ENCODE assay signal across 19 mouse cellular contexts in genomic region chr11:95567366-95567765, GRCm38 (mm10). TPM values are rescaled to one million over a fixed set of nuclear protein-coding genes. Genes with fewer than 3 reads are reported as not detected.
DNase-seq lines count a peak whose midpoint lies in the region; ATAC-seq and TF ChIP-seq lines count a peak whose summit lies in the region.
"Had no signal": no experiment of that assay in that cellular context is flagged by ENCODE, and none has a peak within 500 bp of the region (broad histone marks: within the 10 kb centered on the region; RNA-seq: fewer than 3 reads in every experiment).

No protein-coding gene starts in this region.

- peaks cover 63% of the 10 kb centered on the region for H3K4me1 ChIP-seq in forebrain, embryonic 10.5 days
- H3K4me1 ChIP-seq in forebrain, postnatal 0 days (ENCODE audit: insufficient read depth), result no peaks in the 10 kb centered on the region
- peaks cover 15% of the 10 kb centered on the region for H3K4me1 ChIP-seq in neural tube, embryonic 15.5 days
- peaks cover 61% of the 10 kb centered on the region for H3K4me1 ChIP-seq in limb, embryonic 11.5 days (ENCODE audit: control insufficient read depth, insufficient read depth, low read length)
- H3K4me1 ChIP-seq in hindbrain, postnatal 0 days (ENCODE audit: insufficient read depth, low read length), result 0 out of 2 replicates have a peak, but pooled peaks cover 3% of the 10 kb centered on the region
- H3K4me1 ChIP-seq: liver, embryonic 15.5 days had no signal

- TF ChIP-seq CTCF in forebrain, postnatal 0 days (IDR thresholded peaks at IDR 0.05; ENCODE audit: low read depth), result no peak
- TF ChIP-seq CTCF in hindbrain, postnatal 0 days (IDR thresholded peaks at IDR 0.05; ENCODE audit: low read depth), result no peak

- H3K4me3 ChIP-seq in forebrain, embryonic 10.5 days, result no peak overlapping the region
- H3K4me3 ChIP-seq in forebrain, postnatal 0 days (ENCODE audit: low read depth, low read length), result no peak overlapping the region
- no peak overlapping the region for H3K4me3 ChIP-seq in neural tube, embryonic 15.5 days (replicated peaks)
- H3K4me3 ChIP-seq in limb, embryonic 11.5 days (ENCODE audit: low read depth, low read length), result no peak overlapping the region
- no peak overlapping the region for H3K4me3 ChIP-seq in hindbrain, postnatal 0 days (ENCODE audit: low read length)
- H3K4me3 ChIP-seq: erythroblast, embryonic 14.5 days; forebrain, embryonic 15.5 days; hindbrain, embryonic 13.5 days; liver, embryonic 15.5 days had no signal

- WGBS in forebrain, embryonic 10.5 days, result 69% methylated on average over 6 of the region's 6 CpGs
- 68% methylated on average over 6 of the region's 6 CpGs for WGBS in forebrain, postnatal 0 days
- WGBS in neural tube, embryonic 15.5 days, result 54% methylated on average over 6 of the region's 6 CpGs
- 50% methylated on average over 6 of the region's 6 CpGs for WGBS in limb, embryonic 11.5 days
- 73% methylated on average over 6 of the region's 6 CpGs for WGBS in hindbrain, postnatal 0 days

- no peak for DNase-seq in forebrain, embryonic 10.5 days (ENCODE audit: extremely low spot score, low spot score)
- DNase-seq in forebrain, postnatal 0 days, result no peak
- DNase-seq in neural tube, embryonic 10.5 days (ENCODE audit: extremely low spot score, low spot score), result peak; percentile 33
- peak; percentile 36 for DNase-seq in limb, embryonic 11.5 days (ENCODE audit: low spot score)
- DNase-seq in layer of hippocampus, adult 11-12 months (ENCODE audit: low spot score), result no peak
- DNase-seq in B cell, adult 2 months, result no peak
- DNase-seq in hindbrain, postnatal 0 days (ENCODE audit: low spot score), result no peak
- DNase-seq: adrenal gland, postnatal 25 days; cerebellum, adult 18-20 months; kidney, adult 8-10 months; left cerebral cortex, postnatal 4 days; lung, postnatal 10 days had no signal

- ATAC-seq in forebrain, postnatal 0 days, result no peak
- no peak for ATAC-seq in neural tube, embryonic 15.5 days (ENCODE audit: low FRiP score)
- no peak for ATAC-seq in limb, embryonic 11.5 days (ENCODE audit: insufficient number of reproducible peaks, low FRiP score, low TSS enrichment, low read depth)
- ATAC-seq in hindbrain, postnatal 0 days, result no peak
- ATAC-seq: forebrain, embryonic 15.5 days; midbrain, embryonic 16.5 days had no signal

- peaks cover 6% of the 10 kb centered on the region; the same call in 1 of the 2 replicates for H3K9me3 ChIP-seq in forebrain, embryonic 10.5 days
- H3K9me3 ChIP-seq in forebrain, postnatal 0 days (ENCODE audit: low read length), result no peaks in the 10 kb centered on the region
- no peaks in the 10 kb centered on the region for H3K9me3 ChIP-seq in neural tube, embryonic 15.5 days (replicated peaks)
- no peaks in the 10 kb centered on the region for H3K9me3 ChIP-seq in limb, embryonic 11.5 days (ENCODE audit: control insufficient read depth, low read length)
- H3K9me3 ChIP-seq in hindbrain, postnatal 0 days (ENCODE audit: low read length), result no peaks in the 10 kb centered on the region
- H3K9me3 ChIP-seq: forebrain, embryonic 15.5 days; hindbrain, embryonic 13.5 days; liver, embryonic 15.5 days had no signal

- H3K27me3 ChIP-seq in forebrain, embryonic 10.5 days (ENCODE audit: poor library complexity, severe bottlenecking), result peaks cover 44% of the 10 kb centered on the region
- H3K27me3 ChIP-seq in forebrain, postnatal 0 days (ENCODE audit: insufficient read depth, low read length), result no peaks in the 10 kb centered on the region
- no peaks in the 10 kb centered on the region for H3K27me3 ChIP-seq in neural tube, embryonic 15.5 days (replicated peaks)
- no peaks in the 10 kb centered on the region for H3K27me3 ChIP-seq in limb, embryonic 11.5 days (ENCODE audit: control insufficient read depth, insufficient read depth, low read length)
- no peaks in the 10 kb centered on the region for H3K27me3 ChIP-seq in hindbrain, postnatal 0 days (ENCODE audit: insufficient read depth, low read length)
- H3K27me3 ChIP-seq: forebrain, embryonic 15.5 days; hindbrain, embryonic 13.5 days had no signal

- no peak overlapping the region for H3K4me2 ChIP-seq in forebrain, postnatal 0 days (ENCODE audit: low read depth)
- H3K4me2 ChIP-seq in neural tube, embryonic 15.5 days, result no peak overlapping the region
- no peak overlapping the region for H3K4me2 ChIP-seq in limb, embryonic 11.5 days (ENCODE audit: low read depth, severe bottlenecking)
- no peak overlapping the region for H3K4me2 ChIP-seq in hindbrain, postnatal 0 days (ENCODE audit: low read depth, low read length)
- H3K4me2 ChIP-seq: forebrain, embryonic 15.5 days; hindbrain, embryonic 13.5 days; liver, embryonic 15.5 days had no signal

- no peaks in the 10 kb centered on the region for H3K36me3 ChIP-seq in forebrain, embryonic 10.5 days (replicated peaks)
- no peaks in the 10 kb centered on the region for H3K36me3 ChIP-seq in forebrain, postnatal 0 days (ENCODE audit: insufficient read depth)
- no peaks in the 10 kb centered on the region for H3K36me3 ChIP-seq in neural tube, embryonic 15.5 days
- no peaks in the 10 kb centered on the region for H3K36me3 ChIP-seq in limb, embryonic 11.5 days (ENCODE audit: control insufficient read depth, insufficient read depth, low read length)
- no peaks in the 10 kb centered on the region for H3K36me3 ChIP-seq in hindbrain, postnatal 0 days (ENCODE audit: insufficient read depth, low read length)
- H3K36me3 ChIP-seq: forebrain, embryonic 15.5 days; liver, embryonic 15.5 days had no signal

- H3K27ac ChIP-seq in forebrain, embryonic 10.5 days, result peak overlapping the region; percentile 60; the same call in 1 of the 2 replicates
- no peak overlapping the region for H3K27ac ChIP-seq in forebrain, postnatal 0 days (ENCODE audit: low read depth, low read length)
- no peak overlapping the region for H3K27ac ChIP-seq in neural tube, embryonic 15.5 days (replicated peaks)
- H3K27ac ChIP-seq in limb, embryonic 11.5 days (replicated peaks; ENCODE audit: low read depth, low read length), result peak overlapping the region; percentile 37
- H3K27ac ChIP-seq in hindbrain, postnatal 0 days, result no peak overlapping the region
- H3K27ac ChIP-seq: forebrain, embryonic 15.5 days; hindbrain, embryonic 13.5 days; liver, embryonic 15.5 days had no signal

- H3K9ac ChIP-seq in forebrain, postnatal 0 days, result no peak overlapping the region
- no peak overlapping the region for H3K9ac ChIP-seq in neural tube, embryonic 15.5 days (replicated peaks)
- no peak overlapping the region for H3K9ac ChIP-seq in limb, embryonic 11.5 days (ENCODE audit: low read length)
- no peak overlapping the region for H3K9ac ChIP-seq in hindbrain, postnatal 0 days (replicated peaks; ENCODE audit: low read length)
- H3K9ac ChIP-seq: forebrain, embryonic 15.5 days; hindbrain, embryonic 13.5 days; liver, embryonic 15.5 days had no signal

RNA-seq across cellular contexts. Expression of gene Ngfr, which starts 20.2 kb away (rescaled TPM):
- polyA plus RNA-seq in forebrain, embryonic 10.5 days (2016; fragmentation: Nextera tagmentation; extraction: Ambion mirVana), result 12.3 and 14.6 TPM in 2 replicates
- 5.8 and 8.2 TPM in 2 replicates for total RNA-seq in forebrain, postnatal 0 days (2014; rRNA removed)
- 4.5 and 6.0 TPM in 2 replicates for polyA plus RNA-seq in forebrain, postnatal 0 days (2015; fragmentation: Nextera tagmentation; extraction: Ambion mirVana)
- 69.1 and 69.3 TPM in 2 replicates for polyA plus RNA-seq in neural tube, embryonic 15.5 days (2015; fragmentation: Nextera tagmentation; extraction: Ambion mirVana)
- polyA plus RNA-seq in limb, embryonic 11.5 days (2014; fragmentation: Nextera tagmentation; extraction: Ambion mirVana), result 12.4 and 13.4 TPM in 2 replicates
- total RNA-seq in hindbrain, postnatal 0 days (2014; rRNA removed), result 53.2 and 66.9 TPM in 2 replicates
- polyA plus RNA-seq in hindbrain, postnatal 0 days (2015; fragmentation: Nextera tagmentation; extraction: Ambion mirVana), result 25.4 and 31.0 TPM in 2 replicates
- total RNA-seq: megakaryocyte-erythroid progenitor cell, adult 5-6 weeks had no signal

RNA-seq across cellular contexts. Expression of gene Nxph3, which starts 53.0 kb away (rescaled TPM):
- 0.31 and 0.36 TPM in 2 replicates for polyA plus RNA-seq in forebrain, embryonic 10.5 days (2016; fragmentation: Nextera tagmentation; extraction: Ambion mirVana)
- 35.7 and 45.8 TPM in 2 replicates for total RNA-seq in forebrain, postnatal 0 days (2014; rRNA removed)
- polyA plus RNA-seq in forebrain, postnatal 0 days (2015; fragmentation: Nextera tagmentation; extraction: Ambion mirVana), result 9.5 and 12.9 TPM in 2 replicates
- polyA plus RNA-seq in neural tube, embryonic 15.5 days (2015; fragmentation: Nextera tagmentation; extraction: Ambion mirVana), result 1.8 and 2.0 TPM in 2 replicates
- 0.37 and 1.5 TPM in 2 replicates for polyA plus RNA-seq in limb, embryonic 11.5 days (2014; fragmentation: Nextera tagmentation; extraction: Ambion mirVana)
- 21.4 and 23.6 TPM in 2 replicates for total RNA-seq in hindbrain, postnatal 0 days (2014; rRNA removed)
- 3.7 and 4.1 TPM in 2 replicates for polyA plus RNA-seq in hindbrain, postnatal 0 days (2015; fragmentation: Nextera tagmentation; extraction: Ambion mirVana)
- total RNA-seq: megakaryocyte-erythroid progenitor cell, adult 5-6 weeks had no signal
- polyA plus RNA-seq: erythroblast, embryonic 14.5 days had no signal

Comparison
In these comparisons a context has a peak if more than half of its experiments do, and no peak if none do; other contexts are left out.
1. H3K27ac ChIP-seq: peak in forebrain, embryonic 10.5 days (single experiment) and limb, embryonic 11.5 days (single experiment); none in forebrain, postnatal 0 days (single experiment), neural tube, embryonic 15.5 days (single experiment) and hindbrain, postnatal 0 days (single experiment).
2. DNase-seq: peak in neural tube, embryonic 10.5 days (single experiment) and limb, embryonic 11.5 days (single experiment); none in forebrain, embryonic 10.5 days (single experiment), forebrain, postnatal 0 days (single experiment), layer of hippocampus, adult 11-12 months (single experiment), B cell, adult 2 months (0 of 2) and hindbrain, postnatal 0 days (single experiment).